Mouse (Mus musculus) thymus, postnatal 36 days (tissue): Measurements from ENCODE around the gene Gm15056.

ENCODE experiments used
- DNase-seq, 2 experiments: peaks; one replicate each; pipeline ENCODE4 v3.0.0; 2022; ENCODE audit warnings: mixed read lengths in 2 of 2

Gene Gm15056

GRCm38 (mm10) chr8:20902527-20902926 is at the start of gene Gm15056:
Gm15056 (minus strand) TSS chr8:20902627.
- DNase-seq = no peak

GRCm38 (mm10) chr8:20944610-20945009 is 42.2 kb upstream of the Gm15056 start, which contains the start of gene AY761185:
AY761185 (minus strand) TSS chr8:20944710.
- no peak for DNase-seq

GRCm38 (mm10) chr8:20921971-20922370 is 19.5 kb upstream of the Gm15056 start, which contains the start of gene Gm6040:
Gm6040 (minus strand) TSS chr8:20922071.
- DNase-seq = no peak

- no peak for DNase-seq
These were observed 9.9 kb upstream of the Gm15056 start for GRCm38 (mm10) chr8:20912288-20912687.

GRCm38 (mm10) chr8:20908256-20908655 is 5.8 kb upstream of the Gm15056 start:
- no peak for DNase-seq

- no peak for DNase-seq
These were observed 4.7 kb upstream of the Gm15056 start for GRCm38 (mm10) chr8:20907119-20907518.

- DNase-seq = no peak
These were observed 10.1 kb downstream of the Gm15056 start, which contains the start of gene Defb33 for GRCm38 (mm10) chr8:20892369-20892768. Defb33 (plus strand) TSS chr8:20892669.

- DNase-seq = no peak
These were observed 27.8 kb downstream of the Gm15056 start for GRCm38 (mm10) chr8:20874608-20875007.
